Mouse (Mus musculus): ENCODE data around the gene Atrnl1. TPM values are rescaled to one million over a fixed set of nuclear protein-coding genes. Genes with fewer than 3 reads are reported as not detected.

The Atrnl1 gene
- polyA plus RNA-seq, 1 experiment from 2014 or later: 2.9 TPM

- Histone ChIP-seq H3K4me3 (ENCODE audit: low read depth, low read length) (no peak overlapping the region), H3K4me2 (no peak overlapping the region), H3K27ac (ENCODE audit: low read depth, low read length) (no peak overlapping the region), H3K4me1 (replicated peaks; ENCODE audit: control insufficient read depth, insufficient read depth, low read length) (no peaks in the 10 kb centered on the region), H3K27me3 (replicated peaks; ENCODE audit: control insufficient read depth, insufficient read depth, low read length) (no peaks in the 10 kb centered on the region), H3K36me3 (ENCODE audit: control insufficient read depth, insufficient read depth, low read length) (no peaks in the 10 kb centered on the region), H3K9me3 (ENCODE audit: control insufficient read depth, low read length) (no peaks in the 10 kb centered on the region), H3K9ac (ENCODE audit: low read depth, low read length) (no peak overlapping the region)
- peak; percentile 86; the same call in 1 of the 2 replicates for ATAC-seq (replicated peaks; ENCODE audit: low FRiP score)
- WGBS: 81% methylated on average over 5 of the region's 5 CpGs
- DNase-seq (ENCODE audit: low spot score): no peak
These were observed 502.4 kb downstream of the Atrnl1 start for GRCm38 (mm10) chr19:58113092-58113731.

GRCm38 (mm10) chr19:58117595-58117994 lies 506.8 kb downstream of the Atrnl1 start:
- no peaks in the 10 kb centered on the region for H3K36me3 ChIP-seq (ENCODE audit: control insufficient read depth, insufficient read depth, low read length)
- no peak for ATAC-seq (replicated peaks; ENCODE audit: low FRiP score)
- H3K27ac ChIP-seq (ENCODE audit: low read depth, low read length): no peak overlapping the region
- WGBS: 91% methylated on average over 6 of the region's 6 CpGs
- no peak overlapping the region for H3K4me3 ChIP-seq (ENCODE audit: low read depth, low read length)
- no peak overlapping the region for H3K9ac ChIP-seq (ENCODE audit: low read depth, low read length)
- no peaks in the 10 kb centered on the region for H3K27me3 ChIP-seq (replicated peaks; ENCODE audit: control insufficient read depth, insufficient read depth, low read length)
- H3K4me1 ChIP-seq (replicated peaks; ENCODE audit: control insufficient read depth, insufficient read depth, low read length): peaks cover 2% of the 10 kb centered on the region; the same call in 1 of the 2 replicates
- DNase-seq (ENCODE audit: low spot score): no peak
- H3K9me3 ChIP-seq (ENCODE audit: control insufficient read depth, low read length): no peaks in the 10 kb centered on the region
- no peak overlapping the region for H3K4me2 ChIP-seq

GRCm38 (mm10) chr19:58118141-58118835 lies 507.5 kb downstream of the Atrnl1 start:
- no peak overlapping the region for H3K4me2 ChIP-seq
- WGBS: 86% methylated on average over 19 of the region's 19 CpGs
- H3K9ac ChIP-seq (ENCODE audit: low read depth, low read length): no peak overlapping the region
- H3K36me3 ChIP-seq (ENCODE audit: control insufficient read depth, insufficient read depth, low read length): no peaks in the 10 kb centered on the region
- H3K4me3 ChIP-seq (ENCODE audit: low read depth, low read length): no peak overlapping the region
- DNase-seq (ENCODE audit: low spot score): no peak
- no peaks in the 10 kb centered on the region for H3K27me3 ChIP-seq (replicated peaks; ENCODE audit: control insufficient read depth, insufficient read depth, low read length)
- no peak overlapping the region for H3K27ac ChIP-seq (ENCODE audit: low read depth, low read length)
- ATAC-seq (replicated peaks; ENCODE audit: low FRiP score): no peak
- no peaks in the 10 kb centered on the region for H3K9me3 ChIP-seq (ENCODE audit: control insufficient read depth, low read length)
- H3K4me1 ChIP-seq (replicated peaks; ENCODE audit: control insufficient read depth, insufficient read depth, low read length): peaks cover 2% of the 10 kb centered on the region; the same call in 1 of the 2 replicates

- Histone ChIP-seq H3K36me3 (ENCODE audit: control insufficient read depth, insufficient read depth, low read length) (no peaks in the 10 kb centered on the region), H3K4me2 (no peak overlapping the region), H3K4me1 (replicated peaks; ENCODE audit: control insufficient read depth, insufficient read depth, low read length) (peaks cover 2% of the 10 kb centered on the region; the same call in 1 of the 2 replicates), H3K27me3 (replicated peaks; ENCODE audit: control insufficient read depth, insufficient read depth, low read length) (no peaks in the 10 kb centered on the region), H3K9ac (ENCODE audit: low read depth, low read length) (no peak overlapping the region), H3K9me3 (ENCODE audit: control insufficient read depth, low read length) (no peaks in the 10 kb centered on the region), H3K4me3 (ENCODE audit: low read depth, low read length) (no peak overlapping the region), H3K27ac (ENCODE audit: low read depth, low read length) (no peak overlapping the region)
- WGBS: 83% methylated on average over 11 of the region's 11 CpGs
- ATAC-seq (replicated peaks; ENCODE audit: low FRiP score) (no peak), DNase-seq (ENCODE audit: low spot score) (no peak)
These were observed 508.0 kb downstream of the Atrnl1 start for GRCm38 (mm10) chr19:58118864-58119263.

GRCm38 (mm10) chr19:58119681-58120173 lies 508.9 kb downstream of the Atrnl1 start:
- Histone ChIP-seq H3K36me3 (ENCODE audit: control insufficient read depth, insufficient read depth, low read length) (no peaks in the 10 kb centered on the region), H3K4me2 (no peak overlapping the region), H3K4me1 (replicated peaks; ENCODE audit: control insufficient read depth, insufficient read depth, low read length) (peaks cover 2% of the 10 kb centered on the region; the same call in 1 of the 2 replicates), H3K27ac (ENCODE audit: low read depth, low read length) (no peak overlapping the region), H3K9ac (ENCODE audit: low read depth, low read length) (no peak overlapping the region), H3K9me3 (ENCODE audit: control insufficient read depth, low read length) (no peaks in the 10 kb centered on the region), H3K4me3 (ENCODE audit: low read depth, low read length) (no peak overlapping the region), H3K27me3 (replicated peaks; ENCODE audit: control insufficient read depth, insufficient read depth, low read length) (no peaks in the 10 kb centered on the region)
- no peak for DNase-seq (ENCODE audit: low spot score)
- no peak for ATAC-seq (replicated peaks; ENCODE audit: low FRiP score)
- 31% methylated on average over 13 of the region's 13 CpGs for WGBS

- Histone ChIP-seq H3K36me3 (ENCODE audit: control insufficient read depth, insufficient read depth, low read length) (no peaks in the 10 kb centered on the region), H3K4me2 (no peak overlapping the region), H3K27ac (ENCODE audit: low read depth, low read length) (no peak overlapping the region), H3K9me3 (ENCODE audit: control insufficient read depth, low read length) (no peaks in the 10 kb centered on the region), H3K9ac (ENCODE audit: low read depth, low read length) (no peak overlapping the region), H3K27me3 (replicated peaks; ENCODE audit: control insufficient read depth, insufficient read depth, low read length) (no peaks in the 10 kb centered on the region), H3K4me3 (ENCODE audit: low read depth, low read length) (no peak overlapping the region), H3K4me1 (replicated peaks; ENCODE audit: control insufficient read depth, insufficient read depth, low read length) (peaks cover 2% of the 10 kb centered on the region; the same call in 1 of the 2 replicates)
- DNase-seq (ENCODE audit: low spot score) (no peak), ATAC-seq (replicated peaks; ENCODE audit: low FRiP score) (no peak)
- WGBS: 86% methylated on average over 9 of the region's 9 CpGs
These were observed 509.8 kb downstream of the Atrnl1 start for GRCm38 (mm10) chr19:58120661-58121060.

- ATAC-seq (replicated peaks; ENCODE audit: low FRiP score) (no peak), DNase-seq (ENCODE audit: low spot score) (no peak)
- no peaks in the 10 kb centered on the region for H3K36me3 ChIP-seq (ENCODE audit: control insufficient read depth, insufficient read depth, low read length)
- peaks cover 2% of the 10 kb centered on the region; the same call in 1 of the 2 replicates for H3K4me1 ChIP-seq (replicated peaks; ENCODE audit: control insufficient read depth, insufficient read depth, low read length)
- H3K27me3 ChIP-seq (replicated peaks; ENCODE audit: control insufficient read depth, insufficient read depth, low read length): no peaks in the 10 kb centered on the region
- 73% methylated on average over 6 of the region's 6 CpGs for WGBS
- no peak overlapping the region for H3K4me3 ChIP-seq (ENCODE audit: low read depth, low read length)
- H3K27ac ChIP-seq (ENCODE audit: low read depth, low read length): no peak overlapping the region
- no peak overlapping the region for H3K9ac ChIP-seq (ENCODE audit: low read depth, low read length)
- H3K4me2 ChIP-seq: no peak overlapping the region
- H3K9me3 ChIP-seq (ENCODE audit: control insufficient read depth, low read length): no peaks in the 10 kb centered on the region
These were observed 510.8 kb downstream of the Atrnl1 start for GRCm38 (mm10) chr19:58121628-58122027.

- Histone ChIP-seq H3K27me3 (replicated peaks; ENCODE audit: control insufficient read depth, insufficient read depth, low read length) (no peaks in the 10 kb centered on the region), H3K27ac (ENCODE audit: low read depth, low read length) (no peak overlapping the region), H3K9me3 (ENCODE audit: control insufficient read depth, low read length) (no peaks in the 10 kb centered on the region), H3K4me1 (replicated peaks; ENCODE audit: control insufficient read depth, insufficient read depth, low read length) (peaks cover 2% of the 10 kb centered on the region; the same call in 1 of the 2 replicates), H3K4me3 (ENCODE audit: low read depth, low read length) (no peak overlapping the region), H3K9ac (ENCODE audit: low read depth, low read length) (no peak overlapping the region), H3K36me3 (ENCODE audit: control insufficient read depth, insufficient read depth, low read length) (no peaks in the 10 kb centered on the region), H3K4me2 (no peak overlapping the region)
- 83% methylated on average over 3 of the region's 3 CpGs for WGBS
- no peak for ATAC-seq (replicated peaks; ENCODE audit: low FRiP score)
- no peak for DNase-seq (ENCODE audit: low spot score)
These were observed 512.8 kb downstream of the Atrnl1 start for GRCm38 (mm10) chr19:58123620-58124019.
